Mouse (Mus musculus) urinary bladder, postnatal 25 days (tissue): ENCODE data around the gene Naglu.
"Not testable (repeated sequence)": the region's sequence is repeated elsewhere in the genome, so short reads cannot be mapped to it uniquely, and the experiment has no call there.

ENCODE experiments used
- DNase-seq: peaks from one replicate; pipeline ENCODE4 v3.0.0; 2022; ENCODE audit warnings: low spot score

The Naglu gene

DNA sequence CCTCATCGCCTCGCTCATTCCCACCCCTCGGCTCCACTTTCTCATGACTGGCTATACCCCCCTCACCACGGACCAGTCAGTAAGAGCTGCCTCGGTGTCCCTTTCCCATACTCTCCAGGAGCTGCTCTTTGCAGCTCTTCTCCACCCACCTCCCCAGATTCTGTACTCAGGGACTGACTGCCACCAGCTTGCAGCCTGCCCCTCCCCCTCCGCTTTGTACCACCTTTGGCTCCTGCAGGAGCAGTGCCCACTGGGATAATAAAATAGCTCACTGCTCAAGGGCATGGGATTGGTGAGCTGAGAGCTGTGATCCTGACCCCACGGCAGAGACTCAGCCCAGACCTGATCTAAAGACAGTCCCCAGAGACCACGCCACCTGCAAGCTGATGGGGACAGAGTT, 54.7 kb downstream of the Naglu start:
- not testable (repeated sequence) for DNase-seq

DNA sequence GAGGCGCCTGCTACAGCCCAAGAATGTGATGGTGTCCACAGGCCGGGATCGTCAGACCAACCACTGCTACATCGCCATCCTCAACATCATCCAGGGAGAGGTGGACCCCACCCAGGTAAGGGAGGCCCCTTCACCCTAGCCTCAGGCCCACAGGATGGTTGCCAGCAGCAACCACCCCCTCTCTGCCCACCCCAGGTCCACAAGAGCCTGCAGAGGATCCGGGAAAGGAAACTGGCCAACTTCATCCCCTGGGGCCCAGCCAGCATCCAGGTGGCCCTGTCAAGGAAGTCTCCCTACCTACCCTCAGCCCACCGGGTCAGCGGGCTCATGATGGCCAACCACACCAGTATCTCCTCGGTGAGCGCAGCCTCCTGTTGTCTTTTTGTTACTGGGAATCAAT, 55.2 kb downstream of the Naglu start:
- DNase-seq: not testable (repeated sequence)

DNA sequence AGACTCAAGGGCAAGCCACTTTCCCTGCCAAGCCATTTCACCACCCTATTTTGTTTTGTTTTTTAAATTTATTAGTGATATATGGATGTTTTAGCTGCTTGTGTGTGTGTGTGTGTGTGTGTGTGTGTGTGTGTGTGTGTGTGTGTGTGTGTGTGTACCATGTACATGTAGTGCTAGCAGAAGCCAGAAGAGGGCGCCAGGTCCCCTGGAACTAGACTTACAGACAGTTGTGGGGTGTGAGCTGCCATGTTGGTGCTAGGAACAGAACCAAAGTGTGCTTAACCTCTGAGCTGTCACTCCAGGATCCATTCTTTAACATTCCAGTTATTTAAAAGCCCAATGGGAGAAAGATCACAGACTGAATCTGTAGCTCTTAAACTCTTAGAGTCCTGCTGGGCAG, 57.3 kb downstream of the Naglu start:
- DNase-seq: no peak
